Mouse (Mus musculus) activated CD4-positive, CD25-positive, alpha-beta regulatory T cell, adult 4 months (primary cell): ENCODE measurements around the gene Itpka. TPM values are rescaled to one million over a fixed set of nuclear protein-coding genes. Genes with fewer than 3 reads are reported as not detected.

ENCODE experiments used
- ATAC-seq: one replicate; pipeline ENCODE4 v1.8.0; 2017
- polyA plus RNA-seq, 2 experiments: library from polyadenylated mRNA; unstranded; fragments of 100-300 nt; shearing (Covaris generic); gene quantifications; one replicate each; pipeline ENCODE4 v1.2.1; 2017

Gene Itpka
- polyA plus RNA-seq, 2 experiments from 2014 or later = 0.61 TPM; not detected in 1

GRCm38 (mm10) chr2:119757601-119758100 lies 15.5 kb downstream of the Itpka start:
- no peak for ATAC-seq

- peak; percentile 28 for ATAC-seq
Measured at GRCm38 (mm10) chr2:119758101-119758843, 16.1 kb downstream of the Itpka start.

GRCm38 (mm10) chr2:119758844-119759835 lies 17.0 kb downstream of the Itpka start:
- ATAC-seq = no peak

GRCm38 (mm10) chr2:119760251-119760650 lies 18.1 kb downstream of the Itpka start, which contains the start of gene Ltk:
Gene Ltk (minus strand): TSS chr2:119760431.
- no peak for ATAC-seq

GRCm38 (mm10) chr2:119762276-119762675 lies 20.1 kb downstream of the Itpka start:
- no peak for ATAC-seq

GRCm38 (mm10) chr2:119763924-119764323 lies 21.8 kb downstream of the Itpka start:
- ATAC-seq = no peak

GRCm38 (mm10) chr2:119767246-119767645 lies 25.1 kb downstream of the Itpka start:
- no peak for ATAC-seq

GRCm38 (mm10) chr2:119787206-119787883 lies 45.2 kb downstream of the Itpka start, which contains the start of gene Rpap1:
Gene Rpap1 (minus strand): TSS chr2:119787537.
- ATAC-seq = peak; percentile 97

- no peak for ATAC-seq
Measured at GRCm38 (mm10) chr2:119789996-119790395, 47.9 kb downstream of the Itpka start.

GRCm38 (mm10) chr2:119797279-119797783 lies 55.2 kb downstream of the Itpka start, which contains the start of gene Tyro3:
Gene Tyro3 (plus strand): TSS chr2:119797733.
- no peak for ATAC-seq

GRCm38 (mm10) chr2:119798246-119798927 lies 56.2 kb downstream of the Itpka start:
- ATAC-seq = no peak

- peak; percentile 31 for ATAC-seq
Measured at GRCm38 (mm10) chr2:119799181-119799960, 57.2 kb downstream of the Itpka start.

GRCm38 (mm10) chr2:119799961-119800550 lies 57.9 kb downstream of the Itpka start:
- ATAC-seq = no peak

Other genes starting within 250 kb of the Itpka start
- under 1 TPM in 1 of 2 experiments, not detected in 1; 0.11 TPM for gene Exd1, start 194.7 kb upstream of the Itpka start, polyA plus RNA-seq
- gene Chp1, start 194.6 kb upstream of the Itpka start, polyA plus RNA-seq = 10 to 100 TPM; 84.5 to 98.6 TPM
- gene Nusap1, start 124.0 kb upstream of the Itpka start, polyA plus RNA-seq = 10 to 100 TPM; 39.2 to 40.2 TPM
- gene Oip5, start 123.9 kb upstream of the Itpka start, polyA plus RNA-seq = 10 to 100 TPM in 1 of 2 experiments, 1 to 10 TPM in 1; 7.9 to 10.1 TPM
- gene Ndufaf1, start 79.5 kb upstream of the Itpka start, polyA plus RNA-seq = 10 to 100 TPM; 24.0 to 29.3 TPM
- gene Rtf1, start 67.3 kb upstream of the Itpka start, polyA plus RNA-seq = 10 to 100 TPM; 32.4 to 44.1 TPM
- not detected for gene Ltk, start 18.1 kb downstream of the Itpka start, polyA plus RNA-seq
- gene Rpap1, start 45.2 kb downstream of the Itpka start, polyA plus RNA-seq = 10 to 100 TPM in 1 of 2 experiments, 1 to 10 TPM in 1; 10.0 to 18.1 TPM
- 1 to 10 TPM; 1.6 to 3.2 TPM for gene Tyro3, start 55.4 kb downstream of the Itpka start, polyA plus RNA-seq
- gene Mga, start 154.9 kb downstream of the Itpka start, polyA plus RNA-seq = 10 to 100 TPM; 30.4 to 32.7 TPM
- 1 to 10 TPM; 1.2 to 1.5 TPM for gene Mapkbp1, start 230.4 kb downstream of the Itpka start, polyA plus RNA-seq